Mouse (Mus musculus): ENCODE measurements around the gene Llgl2. TPM values are rescaled to one million over a fixed set of nuclear protein-coding genes. Genes with fewer than 3 reads are reported as not detected.
"Not testable (repeated sequence)": the region's sequence is repeated elsewhere in the genome, so short reads cannot be mapped to it uniquely, and the experiment has no call there.

Gene Llgl2
- total RNA-seq, 2 experiments from 2014 or later, result 2.3 to 3.2 TPM

- DNase-seq (ENCODE audit: low spot score in 2 of 2), result no peak
These were observed 8.7 kb downstream of the Llgl2 start for GRCm38 (mm10) chr11:115832523-115832922.

GRCm38 (mm10) chr11:115833021-115833513 is 9.2 kb downstream of the Llgl2 start:
- no peak for DNase-seq (ENCODE audit: low spot score in 2 of 2)

GRCm38 (mm10) chr11:115834033-115834432 is 10.2 kb downstream of the Llgl2 start:
- DNase-seq (ENCODE audit: low spot score in 2 of 2), result no peak

- DNase-seq (ENCODE audit: low spot score in 2 of 2), result no peak
These were observed 13.0 kb downstream of the Llgl2 start for GRCm38 (mm10) chr11:115836656-115837395.

GRCm38 (mm10) chr11:115837606-115838345 is 13.9 kb downstream of the Llgl2 start:
- DNase-seq (ENCODE audit: low spot score in 2 of 2), result no peak

GRCm38 (mm10) chr11:115838895-115839311 is 15.1 kb downstream of the Llgl2 start:
- no peak for DNase-seq (ENCODE audit: low spot score in 2 of 2)

- DNase-seq (ENCODE audit: low spot score in 2 of 2), result no peak
These were observed 15.9 kb downstream of the Llgl2 start for GRCm38 (mm10) chr11:115839732-115840131.

GRCm38 (mm10) chr11:115841044-115841443 is 17.2 kb downstream of the Llgl2 start:
- DNase-seq (ENCODE audit: low spot score in 2 of 2), result no peak

- DNase-seq (ENCODE audit: low spot score in 2 of 2), result no peak
These were observed 18.2 kb downstream of the Llgl2 start for GRCm38 (mm10) chr11:115841961-115842550.

GRCm38 (mm10) chr11:115843141-115843890 is 19.5 kb downstream of the Llgl2 start:
- no peak for DNase-seq (ENCODE audit: low spot score in 2 of 2)

GRCm38 (mm10) chr11:115843891-115844239 is 20.0 kb downstream of the Llgl2 start:
- DNase-seq (ENCODE audit: low spot score in 2 of 2), result no peak

- no peak for DNase-seq (ENCODE audit: low spot score in 2 of 2)
These were observed 20.4 kb downstream of the Llgl2 start for GRCm38 (mm10) chr11:115844240-115844639.

- no peak for DNase-seq (ENCODE audit: low spot score in 2 of 2)
These were observed 22.0 kb downstream of the Llgl2 start for GRCm38 (mm10) chr11:115845819-115846218.

GRCm38 (mm10) chr11:115854674-115855073 is 30.8 kb downstream of the Llgl2 start:
- no peak for DNase-seq (ENCODE audit: low spot score in 2 of 2)

- not testable (repeated sequence) for DNase-seq (ENCODE audit: low spot score in 2 of 2)
These were observed 33.3 kb downstream of the Llgl2 start for GRCm38 (mm10) chr11:115857146-115857545.

GRCm38 (mm10) chr11:115857936-115858335 is 34.1 kb downstream of the Llgl2 start:
- no peak for DNase-seq (ENCODE audit: low spot score in 2 of 2)

GRCm38 (mm10) chr11:115858354-115858753 is 34.5 kb downstream of the Llgl2 start, which contains the start of gene Myo15b:
Gene Myo15b (plus strand): TSS chr11:115858406.
- DNase-seq (ENCODE audit: low spot score in 2 of 2), result no peak

- DNase-seq (ENCODE audit: low spot score in 2 of 2), result peak; percentile 75 to 78
These were observed 35.5 kb downstream of the Llgl2 start for GRCm38 (mm10) chr11:115859143-115859945.

GRCm38 (mm10) chr11:115863895-115864294 is 40.0 kb downstream of the Llgl2 start:
- no peak for DNase-seq (ENCODE audit: low spot score in 2 of 2)

GRCm38 (mm10) chr11:115869393-115869792 is 45.5 kb downstream of the Llgl2 start:
- no peak for DNase-seq (ENCODE audit: low spot score in 2 of 2)

All from layer of hippocampus, postnatal 14 days (tissue).